ENCODE assay signal across 16 mouse cellular contexts in genomic region chr6:28783082-28783647, GRCm38 (mm10). TPM values are rescaled to one million over a fixed set of nuclear protein-coding genes. Genes with fewer than 3 reads are reported as not detected.
DNase-seq lines count a peak whose midpoint lies in the region; ATAC-seq and TF ChIP-seq lines count a peak whose summit lies in the region.
"Had no signal": no experiment of that assay in that cellular context is flagged by ENCODE, and none has a peak within 500 bp of the region (broad histone marks: within the 10 kb centered on the region; RNA-seq: fewer than 3 reads in every experiment).

No protein-coding gene starts in this region.

- no peak for DNase-seq in frontal cortex, postnatal 10 days (ENCODE audit: low spot score in 2 of 2)
- peak; percentile 20 for DNase-seq in midbrain, embryonic 10.5 days (ENCODE audit: low spot score)
- DNase-seq in urinary bladder, adult 2 months (ENCODE audit: low spot score), result no peak
- DNase-seq in lung, adult 2 months, result no peak
- DNase-seq in spleen, postnatal 10 days (ENCODE audit: low spot score in 2 of 2), result no peak
- DNase-seq: B cell, adult 2 months; gastrocnemius, postnatal 14 days; layer of hippocampus, adult 9-11 months; left cerebral cortex, postnatal 4 days; lung, adult 18-20 months; spleen, adult 18-20 months had no signal

- no peak overlapping the region for H3K9ac ChIP-seq in midbrain, embryonic 16.5 days (ENCODE audit: low read depth, low read length)
- H3K9ac ChIP-seq in hindbrain, embryonic 16.5 days (ENCODE audit: low read depth, low read length), result no peak overlapping the region
- H3K9ac ChIP-seq: hindbrain, embryonic 15.5 days had no signal

- H3K9me3 ChIP-seq in midbrain, embryonic 10.5 days (replicated peaks), result no peaks in the 10 kb centered on the region
- no peaks in the 10 kb centered on the region for H3K9me3 ChIP-seq in midbrain, embryonic 16.5 days (replicated peaks; ENCODE audit: control insufficient read depth, low read length, poor library complexity, severe bottlenecking)
- no peaks in the 10 kb centered on the region for H3K9me3 ChIP-seq in hindbrain, embryonic 16.5 days (ENCODE audit: control insufficient read depth, low read length)
- H3K9me3 ChIP-seq: G1E; hindbrain, embryonic 15.5 days had no signal

- WGBS in midbrain, embryonic 10.5 days, result 64% methylated on average over 4 of the region's 4 CpGs
- 42% methylated on average over 4 of the region's 4 CpGs for WGBS in midbrain, embryonic 16.5 days
- 43% methylated on average over 4 of the region's 4 CpGs for WGBS in hindbrain, embryonic 16.5 days
- 62% methylated on average over 4 of the region's 4 CpGs for WGBS in lung, adult 2 months

- H3K4me2 ChIP-seq in midbrain, embryonic 16.5 days (ENCODE audit: low read length), result no peak overlapping the region
- no peak overlapping the region for H3K4me2 ChIP-seq in hindbrain, embryonic 16.5 days (ENCODE audit: low read length)
- H3K4me2 ChIP-seq: hindbrain, embryonic 15.5 days had no signal

- no peak for TF ChIP-seq CTCF in lung, adult 2 months (IDR thresholded peaks at IDR 0.05; ENCODE audit: insufficient read depth, low read length)

- H3K4me3 ChIP-seq in midbrain, embryonic 10.5 days, result no peak overlapping the region
- no peak overlapping the region for H3K4me3 ChIP-seq in midbrain, embryonic 16.5 days (ENCODE audit: low read depth, low read length)
- no peak overlapping the region for H3K4me3 ChIP-seq in hindbrain, embryonic 16.5 days (ENCODE audit: low read length)
- no peak overlapping the region for H3K4me3 ChIP-seq in lung, adult 2 months (replicated peaks; ENCODE audit: extremely low read depth, low read depth, low read length)
- H3K4me3 ChIP-seq: hindbrain, embryonic 15.5 days had no signal

- H3K36me3 ChIP-seq in midbrain, embryonic 10.5 days, result no peaks in the 10 kb centered on the region
- no peaks in the 10 kb centered on the region for H3K36me3 ChIP-seq in midbrain, embryonic 16.5 days (ENCODE audit: control insufficient read depth, insufficient read depth, low read length)
- no peaks in the 10 kb centered on the region for H3K36me3 ChIP-seq in hindbrain, embryonic 16.5 days (ENCODE audit: control insufficient read depth, insufficient read depth, low read length)
- H3K36me3 ChIP-seq: hindbrain, embryonic 15.5 days had no signal

- H3K4me1 ChIP-seq in midbrain, embryonic 10.5 days, result peaks cover 37% of the 10 kb centered on the region
- H3K4me1 ChIP-seq in midbrain, embryonic 16.5 days (ENCODE audit: control insufficient read depth, insufficient read depth, low read length), result peaks cover 4% of the 10 kb centered on the region; the same call in 1 of the 2 replicates
- no peaks in the 10 kb centered on the region for H3K4me1 ChIP-seq in hindbrain, embryonic 16.5 days (ENCODE audit: control insufficient read depth, insufficient read depth, low read depth, low read length)
- peaks cover 11% of the 10 kb centered on the region for H3K4me1 ChIP-seq in lung, adult 2 months (ENCODE audit: control insufficient read depth, insufficient read depth, low read length)

- peak; percentile 46 for ATAC-seq in frontal cortex, adult (ENCODE audit: low TSS enrichment)
- ATAC-seq in midbrain, embryonic 16.5 days, result no peak
- peak; percentile 41; the same call in 1 of the 2 replicates for ATAC-seq in hindbrain, embryonic 16.5 days

- no peak for TF ChIP-seq POLR2A in lung, adult 2 months (IDR thresholded peaks at IDR 0.05; ENCODE audit: borderline replicate concordance, extremely low read depth, low read depth, low read length)

- peak overlapping the region; percentile 76 for H3K27ac ChIP-seq in midbrain, embryonic 10.5 days (replicated peaks)
- no peak overlapping the region for H3K27ac ChIP-seq in midbrain, embryonic 16.5 days (ENCODE audit: low read length)
- H3K27ac ChIP-seq in hindbrain, embryonic 16.5 days (ENCODE audit: low read depth, low read length), result no peak overlapping the region
- H3K27ac ChIP-seq: hindbrain, embryonic 15.5 days had no signal

- H3K27me3 ChIP-seq in midbrain, embryonic 10.5 days (ENCODE audit: low read depth, poor library complexity, severe bottlenecking), result no peaks in the 10 kb centered on the region
- H3K27me3 ChIP-seq in midbrain, embryonic 16.5 days (ENCODE audit: control insufficient read depth, insufficient read depth, low read depth, low read length), result no peaks in the 10 kb centered on the region
- no peaks in the 10 kb centered on the region for H3K27me3 ChIP-seq in hindbrain, embryonic 16.5 days (replicated peaks; ENCODE audit: control insufficient read depth, insufficient read depth, low read length)
- H3K27me3 ChIP-seq: hindbrain, embryonic 15.5 days had no signal

RNA-seq across cellular contexts. Expression of gene Lrrc4, which starts 48.4 kb away (rescaled TPM):
- 1.5 and 2.3 TPM in 2 replicates for polyA plus RNA-seq in midbrain, embryonic 10.5 days (2016; fragmentation: Nextera tagmentation; extraction: Ambion mirVana)
- 6.7 and 6.8 TPM in 2 replicates for polyA plus RNA-seq in midbrain, embryonic 16.5 days (2015; fragmentation: Nextera tagmentation; extraction: Ambion mirVana)
- polyA plus RNA-seq in hindbrain, embryonic 16.5 days (2015; fragmentation: Nextera tagmentation; extraction: Ambion mirVana), result 7.2 and 7.4 TPM in 2 replicates
- 1.8 and 2.6 TPM in 2 replicates for polyA plus RNA-seq in urinary bladder, adult 2 months (2012; rRNA removed)
- polyA plus RNA-seq in lung, adult 2 months (2012; rRNA removed), result 0.57 and 0.82 TPM in 2 replicates
- polyA plus RNA-seq: G1E had no signal
